In genomic region chr9:90179409-90179808, GRCm38 (mm10) we compare ENCODE assay signal across 22 mouse cellular contexts. TPM values are rescaled to one million over a fixed set of nuclear protein-coding genes. Genes with fewer than 3 reads are reported as not detected.
"Had no signal": no experiment of that assay in that cellular context is flagged by ENCODE, and none has a peak within 500 bp of the region (broad histone marks: within the 10 kb centered on the region; RNA-seq: fewer than 3 reads in every experiment).

No protein-coding gene starts in this region.

- H3K36me3 ChIP-seq: heart, embryonic 15.5 days; liver, embryonic 12.5 days had no signal

- H3K9me3 ChIP-seq: heart, embryonic 13.5 days; heart, embryonic 15.5 days; limb, embryonic 10.5 days; limb, embryonic 12.5 days; liver, embryonic 12.5 days had no signal

- H3K27me3 ChIP-seq: heart, embryonic 13.5 days; heart, embryonic 15.5 days; limb, embryonic 12.5 days; liver, embryonic 12.5 days had no signal

- H3K9ac ChIP-seq: heart, embryonic 13.5 days; heart, embryonic 15.5 days; hindbrain, embryonic 14.5 days; limb, embryonic 12.5 days; liver, embryonic 12.5 days; liver, embryonic 14.5 days had no signal

- ATAC-seq: hindbrain, postnatal 0 days; intestine, embryonic 16.5 days; liver, embryonic 12.5 days had no signal

- DNase-seq: gastrocnemius, postnatal 10 days; heart, adult 2 months; heart, postnatal 14 days; heart, postnatal 36 days; kidney, adult 11 months; kidney, adult 8-10 months; kidney, postnatal 10 days; kidney, postnatal 4 days; liver had no signal

- H3K4me1 ChIP-seq: limb, embryonic 10.5 days; limb, embryonic 12.5 days; liver, embryonic 12.5 days had no signal

- H3K4me2 ChIP-seq: heart, embryonic 11.5 days; heart, embryonic 13.5 days; heart, embryonic 15.5 days; hindbrain, embryonic 14.5 days; limb, embryonic 12.5 days; liver, embryonic 12.5 days had no signal

- H3K27ac ChIP-seq: heart, adult 2 months; heart, embryonic 13.5 days; heart, embryonic 15.5 days; hindbrain, embryonic 14.5 days; hindbrain, postnatal 0 days; layer of hippocampus, adult 2 months; left cerebral cortex, adult 2 months; limb, embryonic 10.5 days; limb, embryonic 12.5 days; liver, embryonic 12.5 days; liver, embryonic 14.5 days had no signal

- H3K4me3 ChIP-seq: heart, adult 2 months; heart, embryonic 13.5 days; heart, embryonic 15.5 days; layer of hippocampus, adult 2 months; left cerebral cortex, adult 2 months; limb, embryonic 10.5 days; limb, embryonic 12.5 days; liver, embryonic 12.5 days had no signal

RNA-seq across cellular contexts. Expression of gene Adamts7, which starts 16.5 kb away (rescaled TPM):
- total RNA-seq: hematopoietic stem cell, adult 5-6 weeks had no signal
